Mouse (Mus musculus) ES-Bruce4 (cell line): Measurements from ENCODE around the gene Xrcc3.

Experiments used
- CTCF ChIP-seq: IDR thresholded peaks from one replicate; pipeline ENCODE4 v1.8.1; 2011; ENCODE audit warnings: low read depth, low read length
- EP300 ChIP-seq: IDR thresholded peaks from 2 replicates; pipeline ENCODE4 v1.6.1; 2011; ENCODE audit warnings: low read depth, low read length; ENCODE audit not compliant: insufficient read depth
- POLR2A ChIP-seq: IDR thresholded peaks from one replicate; pipeline ENCODE4 v1.8.1; 2011; ENCODE audit warnings: low read length; ENCODE audit not compliant: insufficient read depth

GRCm38 (mm10) chr12:111800459-111801183 lies 13.1 kb downstream of the Xrcc3 start:
- TF ChIP-seq CTCF (no peak), EP300 (no peak), POLR2A (no peak)
